Mouse (Mus musculus) WW6 (cell line): Measurements from ENCODE around the gene Cdipt.
A peak's percentile ranks its signal among the peaks of the same experiment; 100 is the strongest.

Source experiments
- DNase-seq: peaks from one replicate; pipeline ENCODE4 v3.0.0-alpha.2; 2013; ENCODE audit warnings: low read depth, low spot score

Gene Cdipt

DNA sequence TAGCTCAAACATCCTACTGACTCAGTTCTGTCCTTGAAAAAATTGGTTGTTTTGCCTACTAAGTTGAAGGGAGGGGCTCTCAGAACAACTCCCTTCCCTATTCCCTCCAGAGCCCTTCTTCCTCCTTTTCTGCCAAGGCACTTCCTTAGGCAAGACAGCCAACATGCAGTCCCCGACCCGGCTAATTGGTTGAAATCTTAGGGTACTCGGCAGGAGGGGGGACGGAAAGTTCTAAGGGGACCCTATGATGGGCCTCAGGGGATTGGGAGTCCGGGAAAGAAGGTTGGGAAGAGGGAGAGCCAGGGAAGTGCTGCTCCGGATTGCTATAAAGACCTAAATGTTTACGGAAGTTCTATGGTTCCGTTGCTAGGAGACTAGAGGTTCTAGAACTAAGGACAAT lies 221 bp upstream of the Cdipt start:
- DNase-seq = no peak

DNA sequence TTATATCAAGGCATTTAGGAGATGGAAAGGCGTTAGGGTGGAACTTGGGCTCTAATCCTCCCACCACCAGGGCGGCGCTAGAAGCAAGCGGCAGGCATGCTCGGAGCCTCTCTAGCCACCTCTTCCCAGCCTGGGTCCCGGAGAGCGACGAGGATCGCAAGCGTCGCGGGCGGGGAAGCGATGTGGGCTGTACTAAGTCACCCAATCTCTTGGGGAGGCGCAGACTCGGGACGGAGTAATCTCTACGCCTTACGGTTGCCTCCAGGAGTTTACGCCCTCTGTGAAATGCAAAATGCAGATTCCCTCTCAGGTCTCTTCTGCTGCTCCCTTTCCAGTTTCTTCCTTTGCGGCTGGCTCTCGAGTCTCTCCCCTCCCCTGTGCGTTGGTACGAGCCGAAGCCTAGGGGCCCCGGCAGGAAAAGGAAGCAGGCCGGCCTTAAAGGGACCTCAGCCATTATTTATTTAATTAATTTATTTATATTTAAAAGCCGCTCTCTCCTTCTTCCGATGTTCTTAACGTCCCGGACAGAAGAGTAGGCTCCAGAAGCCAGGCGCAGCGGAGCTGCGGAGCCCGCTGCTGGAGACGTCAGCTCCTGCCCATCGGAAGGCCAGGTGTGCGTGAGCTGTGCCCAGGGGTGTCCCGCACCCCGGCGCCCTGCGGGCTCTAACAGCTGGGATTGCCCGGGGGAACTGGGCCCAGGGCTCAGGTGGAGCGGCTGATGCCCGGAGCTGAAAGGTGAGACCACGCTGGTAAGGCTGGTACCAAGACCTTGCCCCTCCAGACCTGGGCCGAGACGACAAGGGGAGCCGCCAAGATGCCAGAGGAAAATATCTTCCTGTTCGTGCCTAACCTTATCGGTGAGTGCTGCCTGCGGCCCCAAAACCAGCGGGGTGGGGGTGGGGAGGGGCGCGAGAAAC lies 494 bp downstream of the Cdipt start, which contains the start of gene Cdiptos:
Gene Cdiptos, minus strand, starts transcription at position 149 of the 917 bp plus-strand sequence.
- DNase-seq = peak; percentile 89

DNA sequence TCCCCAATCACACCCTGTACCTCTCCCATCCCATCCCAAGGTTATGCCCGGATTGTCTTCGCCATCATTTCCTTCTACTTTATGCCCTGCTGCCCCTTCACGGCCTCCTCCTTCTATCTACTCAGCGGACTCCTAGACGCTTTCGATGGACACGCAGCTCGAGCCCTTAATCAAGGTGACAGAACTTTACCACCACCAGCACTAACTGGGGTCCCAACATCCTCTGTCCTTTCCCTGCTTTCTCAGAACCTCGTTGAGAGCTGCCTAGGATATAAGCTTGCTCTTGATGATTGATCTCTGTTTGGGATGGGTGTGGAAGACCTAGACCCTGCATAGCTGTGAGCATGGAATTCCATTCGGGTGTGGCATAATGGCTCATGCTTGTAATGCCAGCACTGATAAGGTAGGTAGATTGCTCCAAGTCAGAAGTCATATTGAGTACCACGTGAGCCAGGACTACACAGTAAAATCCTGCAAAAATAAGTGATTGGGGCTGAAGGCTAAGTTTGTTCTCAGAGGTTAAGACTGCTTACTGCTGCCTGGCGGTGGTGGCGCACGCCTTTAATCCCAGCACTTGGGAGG lies 1.3 kb downstream of the Cdipt start:
- DNase-seq = no peak

DNA sequence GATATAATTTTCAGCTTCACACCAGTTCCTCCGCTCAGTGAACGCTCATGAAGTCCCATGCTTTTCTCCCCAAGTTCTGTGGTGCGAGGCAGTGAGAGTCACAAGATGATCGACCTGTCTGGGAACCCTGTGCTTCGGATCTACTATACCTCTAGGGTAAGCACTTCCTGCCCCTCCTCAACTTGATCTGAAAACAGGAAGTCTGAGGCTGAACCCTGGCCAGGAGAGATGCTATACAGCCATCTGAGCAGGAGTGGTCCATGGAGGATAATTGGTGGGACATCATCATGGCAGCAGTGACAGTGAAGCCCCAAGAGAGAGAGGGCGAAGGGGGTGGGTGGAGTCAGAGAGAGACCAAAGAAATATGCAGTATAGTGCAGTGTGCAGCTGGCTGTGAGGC lies 3.1 kb downstream of the Cdipt start:
- no peak for DNase-seq

DNA sequence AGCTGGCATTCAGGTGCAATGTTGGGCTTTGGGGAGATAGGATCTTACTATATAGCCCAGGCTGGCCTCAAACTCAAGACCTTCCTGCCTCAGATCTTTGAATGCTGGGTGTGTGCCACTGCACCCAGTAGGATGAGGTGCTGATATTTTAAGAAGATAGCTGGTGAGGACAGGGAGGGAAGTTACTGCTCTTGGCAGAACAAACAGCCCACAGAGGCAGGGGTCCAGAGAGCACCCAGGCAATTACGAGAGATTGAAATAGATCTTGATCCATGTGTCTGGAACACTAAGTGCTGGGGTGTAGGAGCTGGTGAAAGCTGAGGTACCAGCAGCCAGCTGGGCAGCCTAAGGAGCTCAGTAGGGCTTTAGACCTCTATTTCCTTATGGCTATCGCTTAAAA lies 5.9 kb downstream of the Cdipt start:
- DNase-seq = no peak

GRCm38 (mm10) chr7:126982054-126982453 lies 6.3 kb downstream of the Cdipt start:
- DNase-seq = no peak

- DNase-seq = no peak
These were observed 7.4 kb downstream of the Cdipt start for GRCm38 (mm10) chr7:126983113-126983512.

DNA sequence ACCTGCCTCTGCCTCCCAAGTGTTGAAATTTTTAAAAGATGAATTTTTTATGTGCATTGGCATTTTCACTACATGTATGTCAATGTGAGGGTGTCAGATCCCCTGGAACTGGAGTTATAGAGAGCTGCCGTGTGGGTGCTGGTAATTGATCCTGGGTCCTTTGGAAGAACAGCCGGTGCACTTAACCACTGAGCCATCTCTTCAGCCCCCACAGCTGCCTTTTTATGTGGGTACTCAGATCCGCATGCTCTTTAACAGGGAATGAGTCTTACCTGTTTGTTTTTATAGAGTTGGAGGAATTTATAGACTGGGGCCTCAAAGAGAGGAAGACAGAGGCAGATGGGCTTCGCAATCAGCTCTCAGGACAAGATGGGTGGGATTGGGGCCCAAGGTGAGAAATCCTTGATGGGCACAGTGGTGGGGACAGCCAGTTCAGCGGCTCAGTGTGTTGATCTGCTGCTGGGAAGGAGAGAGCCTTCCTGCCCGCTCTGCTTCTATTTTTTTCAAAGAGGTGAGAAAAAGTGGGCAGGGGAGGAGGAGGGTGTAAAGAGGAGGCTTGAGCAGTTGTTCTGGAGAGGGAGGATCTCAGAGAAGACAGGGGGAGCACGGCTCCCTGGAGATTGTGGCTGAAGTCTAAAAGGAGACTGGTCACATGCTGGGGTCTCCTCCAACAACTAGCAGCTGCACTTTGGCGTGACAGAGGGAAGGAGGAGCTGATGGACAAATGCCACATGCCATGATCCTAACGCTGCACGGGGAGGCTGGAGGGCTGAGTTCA lies 9.1 kb downstream of the Cdipt start:
- no peak for DNase-seq

DNA sequence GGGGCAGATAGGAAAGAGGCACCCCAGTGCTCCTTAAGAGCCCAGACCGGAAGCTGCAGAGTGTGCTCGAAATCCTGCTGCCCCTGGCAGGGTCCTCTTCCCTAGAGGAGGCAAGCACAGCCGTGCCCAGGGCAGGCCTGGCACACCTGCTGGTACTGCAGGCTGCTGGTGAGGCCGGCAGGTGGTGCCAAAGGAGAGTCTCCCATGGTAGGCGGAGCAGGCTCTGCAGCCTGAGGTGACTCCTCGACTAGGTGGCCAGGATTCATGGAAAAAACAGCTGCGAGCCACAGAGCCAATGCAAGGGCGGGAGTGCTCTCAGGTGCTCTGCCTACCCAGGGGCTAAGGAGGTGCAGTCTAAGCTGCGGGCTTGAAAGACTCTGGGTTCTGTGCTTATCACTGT lies 10.6 kb downstream of the Cdipt start:
- DNase-seq = no peak

DNA sequence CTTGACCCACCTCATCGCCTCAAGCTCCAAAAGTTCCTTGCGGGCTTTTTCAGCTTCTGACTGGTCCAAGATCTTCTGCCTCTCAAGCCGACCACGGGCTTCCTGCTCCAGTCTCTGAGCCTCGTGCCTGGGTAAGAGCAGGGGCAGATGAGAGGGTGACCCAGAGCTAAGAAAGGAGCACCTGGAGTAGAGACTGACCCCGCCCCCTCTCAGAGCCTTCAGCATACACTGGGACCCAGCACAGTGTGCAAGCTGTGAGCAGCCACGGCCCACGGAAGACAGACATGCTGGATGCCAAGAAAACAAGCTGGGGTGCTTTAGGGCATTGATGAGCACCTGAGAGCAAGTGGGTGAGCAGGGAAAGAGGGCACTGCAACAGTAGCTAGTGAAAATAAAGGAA lies 13.1 kb downstream of the Cdipt start:
- no peak for DNase-seq

DNA sequence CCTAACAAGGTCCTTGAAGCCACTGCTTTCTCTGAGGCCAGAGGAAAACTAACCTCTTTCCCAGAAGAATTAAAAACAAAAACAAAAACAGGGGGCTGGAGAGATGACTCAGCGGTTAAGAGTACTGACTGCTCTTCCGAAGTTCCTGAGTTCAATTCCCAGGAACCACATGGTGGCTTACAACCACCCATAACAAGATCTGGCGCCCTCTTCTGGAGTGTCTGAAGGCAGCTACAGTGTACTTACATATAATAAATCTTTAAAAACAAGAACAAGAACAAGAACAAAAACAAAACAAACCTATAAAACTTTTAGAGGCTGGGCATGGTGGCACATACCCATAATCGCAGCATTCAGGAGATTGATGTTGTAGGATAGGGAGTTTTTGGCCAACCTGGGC lies 20.7 kb downstream of the Cdipt start:
- no peak for DNase-seq

DNA sequence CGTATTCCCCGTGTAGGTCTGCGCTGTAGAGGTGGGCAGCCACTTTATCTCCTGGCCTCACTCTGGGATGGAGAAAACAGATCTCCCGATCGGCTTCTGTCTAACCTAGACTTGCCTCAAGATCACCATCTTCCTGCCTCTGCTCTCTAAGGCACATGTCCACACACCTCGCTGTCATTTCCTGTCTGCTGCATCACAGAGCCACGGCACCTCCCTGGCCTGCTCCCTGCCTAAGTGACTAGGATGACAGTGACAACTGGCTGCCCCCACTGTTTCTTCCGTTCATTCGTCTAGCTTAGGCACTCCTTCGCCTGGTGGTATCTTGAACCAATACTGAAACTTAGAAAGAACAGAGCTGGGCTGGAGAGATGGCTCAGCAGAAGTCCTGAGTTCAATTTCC lies 23.9 kb downstream of the Cdipt start:
- no peak for DNase-seq

DNA sequence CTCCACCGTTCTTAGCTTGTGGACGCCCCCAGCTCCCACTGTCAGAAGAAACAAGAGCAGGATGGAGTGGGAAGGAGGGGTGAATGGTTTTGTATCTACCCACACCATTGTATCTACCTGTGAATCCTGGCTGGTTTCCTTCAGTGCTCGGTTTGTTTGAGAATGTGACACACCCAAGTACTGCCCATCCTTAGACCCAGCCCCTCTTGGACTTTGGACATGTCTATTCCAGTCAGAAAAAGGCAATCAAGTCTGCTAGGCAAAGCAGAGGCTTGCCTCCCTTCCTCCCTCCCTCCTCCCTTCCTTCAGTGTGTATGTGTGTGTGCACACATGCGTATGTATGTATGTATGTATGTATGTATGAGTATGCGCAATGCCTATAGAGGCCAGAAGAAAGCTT lies 27.9 kb downstream of the Cdipt start:
- no peak for DNase-seq

DNA sequence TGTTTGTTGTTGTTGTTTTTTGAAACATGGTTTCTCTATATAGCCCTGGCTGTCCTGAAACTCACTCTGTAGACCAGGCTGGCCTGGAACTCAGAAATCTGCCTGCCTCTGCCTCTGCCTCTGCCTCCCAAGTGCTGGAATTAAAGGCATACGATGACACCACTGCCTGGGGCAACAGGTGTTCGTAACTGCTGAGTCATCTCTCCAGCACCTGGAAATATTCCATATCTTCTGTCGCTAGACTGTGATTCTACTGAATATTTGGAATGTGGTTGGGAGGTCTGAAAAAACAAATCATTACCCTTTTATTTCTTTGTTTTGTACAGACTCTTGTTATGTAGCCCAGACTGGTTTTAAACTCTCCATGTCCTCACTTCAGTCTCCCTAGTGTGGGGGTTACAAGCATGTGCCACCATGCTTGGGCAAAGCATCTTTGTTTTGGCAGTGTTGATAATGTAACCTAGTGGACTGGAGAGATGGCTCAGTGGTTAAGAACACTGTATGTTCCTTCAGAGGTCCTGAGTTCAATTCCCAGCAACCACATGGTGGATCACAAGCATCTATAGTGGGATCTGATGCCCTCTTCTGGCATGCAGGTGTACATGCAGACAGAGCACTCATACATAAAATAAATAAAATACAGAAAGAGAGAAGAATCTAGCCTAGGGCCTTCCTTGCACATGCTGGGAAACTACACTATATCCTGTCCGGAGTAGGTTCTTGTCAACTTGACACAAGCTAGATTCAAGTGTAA lies 28.6 kb downstream of the Cdipt start:
- DNase-seq = no peak

- no peak for DNase-seq
These were observed 31.8 kb downstream of the Cdipt start for GRCm38 (mm10) chr7:127007313-127008024.

GRCm38 (mm10) chr7:127008239-127009019 lies 32.7 kb downstream of the Cdipt start:
- DNase-seq = no peak

- DNase-seq = no peak
These were observed 33.8 kb downstream of the Cdipt start for GRCm38 (mm10) chr7:127009307-127010085.

- no peak for DNase-seq
These were observed 35.3 kb downstream of the Cdipt start for GRCm38 (mm10) chr7:127011051-127011450.

DNA sequence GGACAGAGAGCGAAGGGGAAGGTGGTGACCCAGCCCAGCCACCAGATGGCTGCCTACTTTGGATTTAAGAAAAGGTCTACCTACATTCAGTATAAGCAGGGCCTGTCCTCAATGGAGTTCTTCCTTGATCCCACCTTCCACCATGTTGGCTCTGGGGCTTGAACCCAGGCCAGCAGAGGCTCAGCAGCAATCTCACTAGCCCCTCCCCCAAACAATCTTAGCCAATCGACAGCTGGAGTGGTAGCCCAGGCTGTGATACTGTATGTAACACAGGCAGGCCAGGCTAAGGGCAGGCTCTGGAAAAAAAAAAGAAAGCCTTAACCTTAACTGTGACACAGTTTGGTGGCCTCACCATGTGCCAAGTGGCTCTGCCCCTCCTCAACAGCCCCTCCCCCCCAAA lies 36.0 kb downstream of the Cdipt start:
- DNase-seq = no peak
